In the genomic region with DNA sequence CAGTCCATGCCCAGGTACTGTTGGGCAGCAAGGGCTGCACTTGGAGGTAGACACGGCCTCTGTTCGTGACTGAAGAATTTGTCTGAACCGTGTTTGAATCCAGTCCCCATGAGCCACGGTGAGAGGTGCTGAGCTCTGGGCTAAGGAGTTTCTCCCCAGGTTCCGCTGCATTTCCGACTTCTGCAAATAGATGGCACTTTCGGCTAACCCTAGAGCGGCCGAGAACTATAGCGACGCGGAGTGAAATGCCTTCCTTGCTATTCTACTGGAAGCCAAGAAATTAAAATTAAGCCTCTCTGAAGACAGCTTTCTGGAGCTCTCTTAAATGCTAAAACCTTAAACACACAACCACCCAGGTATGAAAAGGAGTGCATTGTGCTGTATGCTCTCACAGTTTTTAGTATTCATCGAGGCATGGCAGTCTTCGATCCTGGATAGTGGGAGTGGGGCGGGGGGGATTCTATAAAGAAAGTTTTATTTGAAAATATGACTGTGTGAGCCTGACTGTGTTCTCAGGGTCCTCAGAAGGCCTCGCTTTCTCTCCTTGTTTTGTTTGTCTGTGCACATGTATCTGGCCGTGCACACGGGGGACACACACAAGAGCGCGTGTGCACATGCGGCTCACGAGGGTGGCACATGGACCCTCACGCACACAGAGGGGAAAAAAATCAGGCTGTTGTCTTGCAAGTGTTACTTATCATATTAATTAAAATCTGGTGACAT, we compare ENCODE assay signal across 8 mouse cellular contexts.
DNase-seq lines count a peak whose midpoint lies in the region; TF ChIP-seq lines count a peak whose summit lies in the region.

No protein-coding gene starts in this region.

- peak; percentile 14 for DNase-seq in CH12.LX (ENCODE audit: extremely low read depth)
- DNase-seq in NIH3T3 (ENCODE audit: low read depth): peak; percentile 63
- DNase-seq in cerebellum, postnatal 4 days (ENCODE audit: low spot score in 2 of 2): peak; percentile 49 to 77
- DNase-seq in heart, postnatal 36 days: peak; percentile 34 to 43
- peak; percentile 43 for DNase-seq in layer of hippocampus, adult 9-10 months (ENCODE audit: low spot score)
- DNase-seq in mesoderm, embryonic 11.5 days (ENCODE audit: low read depth, low spot score): peak; percentile 59
- DNase-seq in right cerebral cortex, postnatal 36 days (ENCODE audit: low spot score in 2 of 2): peak; percentile 43 to 52
- no peak for DNase-seq in spleen, adult 18-20 months

- H3K4me1 ChIP-seq in CH12.LX (ENCODE audit: control insufficient read depth in 1 of 2, insufficient read depth in 2 of 2): no peaks in the 10 kb centered on the region

- H3K27me3 ChIP-seq in CH12.LX (replicated peaks): peaks cover 74% of the 10 kb centered on the region

- dilution Hi-C loops in CH12.LX (cut with MboI; ENCODE audit: extremely low pct_ligation_motif_present, extremely low pct_unique_long_range_greater_than_20kb, low sequenced_read_pairs): no loop called here

- peak in 1 of 2 experiments; percentile 36; a peak in 2 of 4 replicates for TF ChIP-seq CTCF in CH12.LX (conservative IDR thresholded peaks at IDR 0.05 in 1 of 2, IDR thresholded peaks at IDR 0.05 in 1 of 2; ENCODE audit: low read depth in 2 of 2, low read length in 2 of 2)

- no peaks in the 10 kb centered on the region for H3K36me3 ChIP-seq in CH12.LX (replicated peaks in 1 of 2; ENCODE audit: control insufficient read depth in 1 of 2, insufficient read depth in 1 of 2, low read length in 1 of 2)

- no peak overlapping the region for H3K4me3 ChIP-seq in CH12.LX (replicated peaks in 1 of 3; ENCODE audit: low read depth in 2 of 3, low read length in 2 of 3, poor library complexity in 1 of 3)

- H3K27ac ChIP-seq in CH12.LX (ENCODE audit: insufficient read depth, low read depth): no peak overlapping the region

- no peak for TF ChIP-seq EP300 in CH12.LX (IDR thresholded peaks at IDR 0.05; ENCODE audit: low read length)

- H3K9me3 ChIP-seq in CH12.LX (replicated peaks; ENCODE audit: low read length): no peaks in the 10 kb centered on the region

- H3K4me2 ChIP-seq in CH12.LX (ENCODE audit: insufficient read depth, low read depth, poor library complexity, severe bottlenecking): no peak overlapping the region

- in situ Hi-C loops in CH12.LX (cut with MboI; ENCODE audit: low pct_ligation_motif_present, low pct_unique_long_range_greater_than_20kb, low sequenced_read_pairs): no loop called here

- H3K79me2 ChIP-seq in CH12.LX (replicated peaks; ENCODE audit: control insufficient read depth, extremely low read depth, insufficient read depth, poor library complexity, severe bottlenecking): no peaks in the 10 kb centered on the region

- TF ChIP-seq RAD21 in CH12.LX (IDR thresholded peaks at IDR 0.05; ENCODE audit: low read depth, low read length): peak; percentile 50

- intact Hi-C loops in heart, postnatal 36 days (cut with DNase I): loop anchor here (1.0 kb wide), 1 partner anchor 561 kb away; no protein-coding TSS in a partner anchor

- no peak for TF ChIP-seq POLR2A in CH12.LX (IDR thresholded peaks at IDR 0.05; ENCODE audit: low read depth, low read length)

- no peak overlapping the region for H3K9ac ChIP-seq in CH12.LX (ENCODE audit: insufficient read depth, low read depth)

TF ChIP-seq in CH12.LX, 34 proteins besides CTCF, POLR2A, EP300 and RAD21:
- TF ChIP-seq JUND (conservative IDR thresholded peaks at IDR 0.05; ENCODE audit: low read depth, low read length) (no peak), BHLHE40 (IDR thresholded peaks at IDR 0.05; ENCODE audit: low read depth, low read length) (no peak), IRF4 (IDR thresholded peaks at IDR 0.05; ENCODE audit: low read depth, low read length) (no peak), MAX (IDR thresholded peaks at IDR 0.05; ENCODE audit: low read length) (no peak), GABPA (IDR thresholded peaks at IDR 0.05; ENCODE audit: insufficient replicate concordance, low read depth, low read length) (no peak), USF1 (IDR thresholded peaks at IDR 0.05; ENCODE audit: low read depth, low read length) (no peak), ZC3H11A (IDR thresholded peaks at IDR 0.05; ENCODE audit: low read depth, low read length) (no peak)
TF ChIP-seq in CH12.LX: peak in this region for 0.

Comparison
In these comparisons a context has a peak if more than half of its experiments do, and no peak if none do; other contexts are left out.
1. DNase-seq: peak in CH12.LX (single experiment), NIH3T3 (single experiment), cerebellum, postnatal 4 days (2 of 2), heart, postnatal 36 days (2 of 2), layer of hippocampus, adult 9-10 months (single experiment), mesoderm, embryonic 11.5 days (single experiment) and right cerebral cortex, postnatal 36 days (2 of 2); none in spleen, adult 18-20 months (0 of 2).